Mouse (Mus musculus): ENCODE data around the gene Snrnp40.
A peak's percentile ranks its signal among the peaks of the same experiment; 100 is the strongest.

GRCm38 (mm10) chr4:130359486-130360237, at the start of gene Snrnp40, which contains the start of gene Zcchc17:
- TF ChIP-seq EP300 (optimal IDR thresholded peaks at IDR 0.05) (no peak), CTCF (IDR thresholded peaks at IDR 0.05; ENCODE audit: low read depth) (peak; percentile 42; the same call in 1 of the 2 replicates)

Data from stomach, postnatal 0 days (tissue).